Mouse (Mus musculus) erythroblast, embryonic 14.5 days (primary cell): ENCODE results near the gene Mgst3.

Experiments
- GATA1 ChIP-seq: IDR thresholded peaks from 2 replicates; pipeline ENCODE4 v1.6.1; 2012; ENCODE audit warnings: low read length, inconsistent platforms, mixed read lengths
- TAL1 ChIP-seq: IDR thresholded peaks from 3 replicates; pipeline ENCODE4 v1.6.1; 2012; ENCODE audit warnings: low read length, inconsistent platforms, mixed read lengths

DNA sequence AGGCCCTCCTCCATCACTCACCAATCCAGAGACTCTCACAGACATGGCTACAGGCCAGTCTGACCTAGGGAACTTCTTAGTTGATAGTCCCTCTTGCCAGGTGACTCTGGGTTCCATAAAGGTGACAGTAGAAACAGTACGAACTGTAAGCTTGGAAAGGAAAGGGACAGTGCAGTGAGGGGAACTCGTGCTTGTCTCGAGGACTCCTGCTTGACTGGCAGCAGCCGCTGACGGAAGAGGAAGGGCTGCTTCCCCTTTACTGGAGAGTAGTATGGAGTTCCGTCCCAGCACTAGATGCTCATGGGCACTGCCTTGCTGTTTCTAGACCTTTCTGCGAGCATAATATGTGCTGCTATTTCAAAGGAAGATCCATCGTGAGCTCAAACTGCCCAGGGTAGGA lies 62.5 kb downstream of the Mgst3 start:
- no peak for TF ChIP-seq TAL1
- no peak for TF ChIP-seq GATA1
